Mouse (Mus musculus) stomach, embryonic 16.5 days (tissue): ENCODE results near the gene Hpf1. TPM values are rescaled to one million over a fixed set of nuclear protein-coding genes. Genes with fewer than 3 reads are reported as not detected.

Source experiments
- ATAC-seq: fragments of 200-750 bp; cut with Nextera tagmentation; 2 replicates; pipeline ENCODE4 v1.8.0; 2017; ENCODE audit warnings: moderate number of reproducible peaks, moderate TSS enrichment; ENCODE audit not compliant: insufficient read depth, low FRiP score
- H3K27ac ChIP-seq: fragments of 300-500 bp; sonication (generic); 2 replicates; pipeline ENCODE4 v1.5.1; 2014; ENCODE audit warnings: low read length
- H3K27me3 ChIP-seq: fragments of 300-500 bp; sonication (generic); 2 replicates; pipeline ENCODE4 v1.6.1; 2014; ENCODE audit warnings: low read length, control low read depth, mixed read lengths; ENCODE audit not compliant: control insufficient read depth, insufficient read depth
- H3K36me3 ChIP-seq: fragments of 300-500 bp; sonication (generic); 2 replicates; pipeline ENCODE4 v1.6.1; 2014; ENCODE audit warnings: low read length; ENCODE audit not compliant: control insufficient read depth, insufficient read depth
- H3K4me1 ChIP-seq: fragments of 300-500 bp; sonication (generic); 2 replicates; pipeline ENCODE4 v1.6.1; 2014; ENCODE audit warnings: low read length, control low read depth, mixed read lengths; ENCODE audit not compliant: control insufficient read depth, insufficient read depth
- H3K4me2 ChIP-seq: fragments of 300-500 bp; sonication (generic); 2 replicates; pipeline ENCODE4 v1.6.1; 2014; ENCODE audit warnings: low read depth, low read length, mixed read lengths
- H3K4me3 ChIP-seq: fragments of 300-500 bp; sonication (generic); replicated peaks from 2 replicates; pipeline ENCODE4 v1.5.1; 2014; ENCODE audit warnings: mild to moderate bottlenecking, low read length
- H3K9ac ChIP-seq: fragments of 300-500 bp; sonication (generic); 2 replicates; pipeline ENCODE4 v1.6.1; 2014; ENCODE audit warnings: low read length
- H3K9me3 ChIP-seq: fragments of 300-500 bp; sonication (generic); replicated peaks from 2 replicates; pipeline ENCODE4 v1.6.1; 2016; ENCODE audit warnings: low read length, control low read depth; ENCODE audit not compliant: control insufficient read depth
- WGBS: fragments of 180-500 bp; shearing (Covaris S2); extraction: QIAGEN DNeasy Blood & Tissue Kit; methylation state at CpG from one replicate; pipeline ENCODE4 v1.1.7; 2014; 5-methylcytosine and 5-hydroxymethylcytosine counted together
- polyA plus RNA-seq: library from polyadenylated mRNA; unstranded; fragments of >200 nt; fragmentation: Nextera tagmentation; extraction: Ambion mirVana; gene quantifications from 2 replicates; pipeline ENCODE4 v1.2.1, GENCODE M21; 2015

Gene Hpf1
- polyA plus RNA-seq, 1 experiment from 2014 or later, result 93.6 TPM

DNA sequence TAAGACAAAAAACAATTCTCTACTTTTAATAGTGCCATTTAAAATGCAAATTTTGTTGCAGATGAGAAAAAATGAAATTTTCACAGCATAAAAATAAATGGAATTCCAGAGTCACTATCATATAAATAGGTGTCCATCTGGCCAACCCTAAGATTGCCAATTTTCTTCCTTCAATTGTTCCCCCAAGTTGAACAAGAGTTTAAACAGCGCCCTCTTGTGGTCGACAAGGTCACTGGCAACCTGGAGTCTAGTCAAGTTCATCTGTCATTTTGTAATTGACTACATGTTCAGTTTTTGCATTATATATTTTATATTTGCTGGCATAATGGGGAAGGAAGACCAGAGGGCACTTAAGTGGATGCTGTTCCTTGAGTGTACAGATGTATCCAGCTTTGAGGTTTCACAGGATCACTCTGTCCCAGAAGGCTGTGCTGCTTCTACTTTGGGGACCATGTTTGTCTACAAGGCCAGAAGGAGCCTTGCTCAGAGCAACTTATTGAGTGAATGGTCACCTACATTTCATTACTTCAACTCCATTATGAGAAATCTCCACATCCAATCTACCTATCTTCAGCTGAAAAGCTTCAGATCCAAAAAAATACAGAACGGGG lies 24.6 kb upstream of the Hpf1 start:
- no peak overlapping the region for H3K9ac ChIP-seq
- no peak overlapping the region for H3K4me2 ChIP-seq
- no peak for ATAC-seq
- no peaks in the 10 kb centered on the region for H3K9me3 ChIP-seq
- H3K36me3 ChIP-seq, result no peaks in the 10 kb centered on the region
- no peak overlapping the region for H3K27ac ChIP-seq
- no peak overlapping the region for H3K4me3 ChIP-seq
- WGBS, result 33% methylated on average over 3 of the region's 3 CpGs
- no peaks in the 10 kb centered on the region for H3K27me3 ChIP-seq
- H3K4me1 ChIP-seq, result no peaks in the 10 kb centered on the region

DNA sequence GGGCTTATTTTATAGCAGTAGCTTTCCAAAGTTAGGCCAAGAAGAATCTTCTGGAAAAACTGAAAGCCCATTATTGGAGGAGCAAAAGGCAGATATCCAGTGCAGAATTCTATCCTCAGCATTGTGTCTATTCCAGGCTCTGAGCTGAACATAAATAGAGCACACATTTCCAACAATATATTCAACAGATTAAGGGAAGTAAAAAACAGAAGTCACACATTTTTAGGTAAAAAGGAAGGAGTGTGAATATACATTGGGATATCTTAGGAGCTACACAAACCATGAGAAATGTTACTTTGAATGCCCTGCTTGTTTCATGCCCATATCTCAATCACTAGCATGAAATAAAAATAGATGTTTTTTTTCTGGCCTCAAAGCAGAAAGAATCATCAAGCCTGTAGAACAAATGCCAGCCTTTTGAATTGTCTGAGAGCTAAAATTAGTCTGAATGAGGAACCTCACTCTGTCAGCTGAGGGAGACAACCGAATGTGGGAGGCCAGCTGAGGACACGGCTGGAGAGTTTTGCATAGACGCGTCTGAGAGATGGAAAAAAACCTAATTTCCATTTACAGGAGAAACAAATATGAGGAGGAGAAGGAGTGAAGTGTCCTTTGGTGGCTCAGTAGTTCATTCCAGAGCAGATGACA lies 22.6 kb upstream of the Hpf1 start:
- H3K36me3 ChIP-seq, result no peaks in the 10 kb centered on the region
- no peak overlapping the region for H3K4me3 ChIP-seq
- no peak overlapping the region for H3K27ac ChIP-seq
- H3K4me1 ChIP-seq, result no peaks in the 10 kb centered on the region
- no peak overlapping the region for H3K4me2 ChIP-seq
- no peak for ATAC-seq
- no peak overlapping the region for H3K9ac ChIP-seq
- no peaks in the 10 kb centered on the region for H3K9me3 ChIP-seq
- no peaks in the 10 kb centered on the region for H3K27me3 ChIP-seq
- WGBS, result 63% methylated on average over 4 of the region's 4 CpGs

DNA sequence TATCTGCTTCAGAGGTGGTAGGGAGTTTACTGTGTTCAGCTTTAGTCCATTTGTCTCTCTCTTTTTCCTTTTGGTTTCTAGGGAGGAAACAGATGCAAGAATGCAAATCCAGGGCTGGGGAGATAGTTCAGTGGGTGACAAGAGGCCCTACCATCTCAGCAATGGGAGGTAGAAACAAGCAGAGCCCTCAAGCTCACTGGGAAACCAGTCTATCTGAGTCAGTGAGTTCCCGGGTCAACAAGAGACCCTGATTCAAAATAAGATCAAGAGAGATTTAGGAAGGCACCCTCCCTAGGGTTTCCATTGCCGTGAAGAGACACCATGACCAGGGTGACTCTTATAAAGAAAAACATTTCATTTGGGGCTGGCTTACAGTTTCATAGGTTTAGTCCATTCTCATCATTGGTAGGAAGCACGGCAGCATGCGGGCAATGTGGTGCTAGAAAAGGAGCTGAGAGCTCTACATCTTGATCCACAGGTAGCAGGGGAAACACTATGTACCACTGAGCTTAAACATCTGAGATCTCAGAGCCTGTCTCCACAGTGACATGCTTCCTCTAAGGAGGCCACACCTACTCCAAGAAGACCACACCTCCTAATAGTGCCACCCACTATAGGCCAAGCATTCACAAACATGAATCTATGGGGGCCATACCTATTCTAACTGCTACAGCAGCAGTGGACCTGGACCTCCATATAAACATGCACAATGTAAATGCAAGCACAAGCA lies 21.8 kb upstream of the Hpf1 start:
- ATAC-seq, result no peak
- Histone ChIP-seq H3K9ac (no peak overlapping the region), H3K4me1 (no peaks in the 10 kb centered on the region), H3K27ac (no peak overlapping the region), H3K4me2 (no peak overlapping the region), H3K9me3 (no peaks in the 10 kb centered on the region), H3K27me3 (no peaks in the 10 kb centered on the region), H3K4me3 (no peak overlapping the region), H3K36me3 (no peaks in the 10 kb centered on the region)
- 82% methylated on average over 4 of the region's 4 CpGs for WGBS

DNA sequence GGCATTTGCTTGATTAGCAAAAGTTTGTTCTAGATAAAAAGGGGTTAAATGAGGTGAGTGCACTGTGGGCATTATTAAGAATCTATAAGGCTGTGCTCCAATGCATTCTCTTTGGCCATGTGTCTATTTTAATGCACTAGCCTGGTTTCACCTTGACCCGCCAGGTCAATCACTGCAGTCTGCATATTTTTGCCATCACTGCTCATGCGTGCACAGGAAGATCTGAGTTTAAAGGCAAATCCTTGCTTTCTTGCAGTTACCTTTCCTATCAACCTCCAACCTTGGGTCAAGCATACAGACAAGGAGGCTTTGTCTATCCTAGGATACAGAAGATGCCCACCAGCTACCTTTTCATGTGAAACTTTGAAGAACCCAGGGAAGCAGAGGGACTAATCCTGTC lies 20.5 kb upstream of the Hpf1 start:
- H3K9me3 ChIP-seq, result no peaks in the 10 kb centered on the region
- H3K36me3 ChIP-seq, result no peaks in the 10 kb centered on the region
- H3K4me2 ChIP-seq, result no peak overlapping the region
- H3K4me1 ChIP-seq, result no peaks in the 10 kb centered on the region
- H3K9ac ChIP-seq, result no peak overlapping the region
- WGBS, result 85% methylated on average over 2 of the region's 2 CpGs
- ATAC-seq, result no peak
- no peaks in the 10 kb centered on the region for H3K27me3 ChIP-seq
- H3K27ac ChIP-seq, result no peak overlapping the region
- H3K4me3 ChIP-seq, result no peak overlapping the region

DNA sequence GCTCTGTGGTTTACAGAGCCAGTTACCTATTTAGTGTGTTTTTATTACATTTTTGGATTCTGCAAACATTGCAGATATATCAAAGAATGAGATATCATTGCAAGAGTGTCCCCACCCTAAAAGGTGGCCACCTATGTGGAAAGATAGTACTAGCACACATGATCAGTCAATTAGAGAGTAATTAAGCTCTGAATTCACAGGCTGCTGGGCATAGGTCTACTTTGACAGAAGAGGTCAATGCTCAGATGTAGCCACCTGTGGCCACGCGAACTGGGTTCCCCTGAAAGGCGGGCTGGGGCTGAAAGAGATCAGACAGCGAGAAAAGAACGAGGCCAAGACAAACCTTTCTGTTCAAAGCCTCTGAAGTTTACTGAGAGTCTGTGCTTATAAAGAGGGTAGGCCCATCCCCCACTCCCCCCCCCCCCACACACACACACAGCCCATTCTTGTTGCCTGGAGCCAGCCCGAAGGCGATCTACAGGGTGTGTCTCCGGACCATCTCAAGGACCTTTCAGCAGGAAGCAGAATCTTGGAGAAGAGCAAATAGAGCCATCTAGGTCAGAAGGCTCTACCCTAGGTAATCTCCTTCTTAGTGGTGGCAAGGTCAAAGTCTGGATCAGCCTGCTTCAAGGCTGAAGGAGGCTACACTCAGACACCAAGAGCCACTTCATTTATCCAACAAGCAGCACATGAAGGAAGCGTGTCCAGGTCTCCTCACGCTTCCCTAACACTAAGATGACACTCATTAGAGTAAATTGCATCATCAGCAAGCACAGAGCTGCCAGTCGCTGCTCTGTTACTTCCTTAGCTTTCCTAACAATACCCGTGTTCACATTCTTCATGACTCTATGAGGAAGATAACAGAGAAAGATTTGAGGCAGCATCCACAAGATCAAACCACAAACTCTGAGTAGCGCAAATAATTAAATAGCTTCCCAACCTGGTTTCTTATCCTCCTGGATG lies 19.7 kb upstream of the Hpf1 start:
- no peak overlapping the region for H3K4me2 ChIP-seq
- H3K36me3 ChIP-seq, result no peaks in the 10 kb centered on the region
- no peaks in the 10 kb centered on the region for H3K4me1 ChIP-seq
- ATAC-seq, result no peak
- no peaks in the 10 kb centered on the region for H3K27me3 ChIP-seq
- 75% methylated on average over 13 of the region's 13 CpGs for WGBS
- H3K9ac ChIP-seq, result no peak overlapping the region
- H3K27ac ChIP-seq, result no peak overlapping the region
- no peak overlapping the region for H3K4me3 ChIP-seq
- no peaks in the 10 kb centered on the region for H3K9me3 ChIP-seq

DNA sequence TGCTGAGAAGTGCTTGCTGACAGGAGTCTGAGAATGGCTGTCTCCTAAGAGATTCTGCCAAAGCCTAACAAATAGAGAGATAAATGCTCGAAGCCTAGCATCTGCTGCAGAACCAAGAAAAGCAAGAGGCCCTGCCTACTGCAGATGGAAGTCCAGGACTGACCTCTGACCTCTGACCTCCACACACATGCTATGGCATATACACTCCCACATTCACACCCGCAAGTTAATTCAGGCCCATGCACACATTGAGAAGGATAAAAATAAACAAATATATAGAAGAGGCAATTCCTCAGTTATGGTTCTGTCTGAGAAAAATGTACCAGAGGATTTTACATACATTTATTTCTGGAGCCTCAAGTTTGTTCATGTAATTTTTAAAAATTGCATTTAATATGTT lies 11.6 kb upstream of the Hpf1 start:
- no peak overlapping the region for H3K27ac ChIP-seq
- no peaks in the 10 kb centered on the region for H3K27me3 ChIP-seq
- no peaks in the 10 kb centered on the region for H3K4me1 ChIP-seq
- no peaks in the 10 kb centered on the region for H3K36me3 ChIP-seq
- H3K9ac ChIP-seq, result no peak overlapping the region
- ATAC-seq, result no peak
- 66% methylated on average over 2 of the region's 2 CpGs for WGBS
- H3K9me3 ChIP-seq, result no peaks in the 10 kb centered on the region
- no peak overlapping the region for H3K4me2 ChIP-seq
- H3K4me3 ChIP-seq, result no peak overlapping the region

DNA sequence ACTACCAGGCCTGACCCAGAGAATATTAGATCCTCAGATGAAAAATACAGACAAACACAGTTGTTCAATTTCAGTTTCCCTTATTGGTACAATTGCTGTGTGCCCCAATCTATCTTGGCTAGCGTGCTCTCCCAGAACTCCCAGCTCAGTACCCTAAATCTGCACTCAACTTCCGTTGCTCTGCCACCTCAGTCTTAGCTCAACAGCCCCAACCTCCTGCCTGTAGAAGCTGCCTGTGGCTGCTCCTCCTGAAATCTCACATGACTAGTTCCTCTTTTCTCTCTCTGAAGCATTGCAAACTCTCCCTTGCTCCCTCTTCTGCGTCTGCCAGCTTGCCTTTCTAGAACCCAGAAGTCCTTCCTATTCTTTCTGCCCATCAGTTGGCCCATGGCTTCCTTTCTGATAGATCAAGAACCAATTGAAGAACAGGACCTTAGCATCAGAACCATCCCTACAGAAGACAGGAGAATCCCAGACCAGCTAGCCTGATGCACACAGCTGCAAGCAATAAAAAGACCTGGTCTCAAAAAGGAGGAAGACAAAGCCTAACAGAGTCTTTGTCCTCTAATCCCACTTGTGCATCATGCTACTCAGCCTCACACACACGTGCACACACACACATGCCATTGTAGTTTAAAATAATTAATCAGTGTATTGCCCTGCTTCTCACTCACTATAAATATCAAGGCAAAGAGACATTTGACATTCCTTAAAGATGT lies 6.6 kb upstream of the Hpf1 start:
- Histone ChIP-seq H3K9me3 (no peaks in the 10 kb centered on the region), H3K4me3 (no peak overlapping the region), H3K36me3 (no peaks in the 10 kb centered on the region), H3K27ac (no peak overlapping the region), H3K4me2 (no peak overlapping the region), H3K4me1 (no peaks in the 10 kb centered on the region), H3K9ac (no peak overlapping the region), H3K27me3 (no peaks in the 10 kb centered on the region)
- 69% methylated on average over 4 of the region's 4 CpGs for WGBS
- ATAC-seq, result no peak

DNA sequence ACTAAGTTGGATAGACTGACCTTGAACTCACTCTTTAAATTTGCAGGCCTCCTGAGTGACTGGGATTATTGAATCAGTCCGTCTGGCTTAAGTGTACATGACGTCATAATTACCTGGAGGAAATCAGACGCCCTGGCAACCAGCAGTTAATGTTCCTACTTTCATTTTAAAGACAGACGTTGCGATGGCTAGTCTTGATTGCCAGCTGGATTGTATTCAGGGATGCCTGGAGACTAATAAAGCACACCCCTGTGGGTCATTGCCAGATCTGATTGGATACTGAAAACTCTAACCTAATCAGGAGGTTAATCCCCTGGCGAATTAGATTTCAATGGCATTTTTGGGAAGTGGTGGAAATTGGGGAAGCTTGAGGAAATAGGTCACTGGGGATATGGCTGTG lies 3.5 kb upstream of the Hpf1 start:
- H3K27me3 ChIP-seq, result no peaks in the 10 kb centered on the region
- ATAC-seq, result no peak
- no peaks in the 10 kb centered on the region for H3K9me3 ChIP-seq
- H3K36me3 ChIP-seq, result no peaks in the 10 kb centered on the region
- no peak overlapping the region for H3K27ac ChIP-seq
- H3K9ac ChIP-seq, result no peak overlapping the region
- peaks cover 10% of the 10 kb centered on the region for H3K4me1 ChIP-seq
- H3K4me2 ChIP-seq, result no peak overlapping the region
- WGBS, result 51% methylated on average over 6 of the region's 6 CpGs
- H3K4me3 ChIP-seq, result no peak overlapping the region
